Mouse (Mus musculus) frontal cortex, adult 2 months (tissue): Measurements from ENCODE around the gene Cdk11b. TPM values are rescaled to one million over a fixed set of nuclear protein-coding genes. Genes with fewer than 3 reads are reported as not detected.
"Not testable (repeated sequence)": the region's sequence is repeated elsewhere in the genome, so short reads cannot be mapped to it uniquely, and the experiment has no call there.

Source experiments
- DNase-seq, 2 experiments: peaks; one replicate each; pipeline ENCODE4 v3.0.0; 2022; ENCODE audit warnings: low spot score in 1 of 2; ENCODE audit errors: extremely low spot score in 1 of 2
- polyA plus RNA-seq: library from polyadenylated mRNA; depleted of rRNA; stranded (reverse); fragments of >200 nt; gene quantifications from 2 replicates; pipeline ENCODE4 v1.2.3, GENCODE M21; 2012

Gene Cdk11b
- polyA plus RNA-seq, 1 experiment: 65.4 TPM

- DNase-seq: no peak
Observed at GRCm38 (mm10) chr4:155660641-155661040, 36.0 kb downstream of the Cdk11b start.

GRCm38 (mm10) chr4:155666903-155667302 is 42.2 kb downstream of the Cdk11b start:
- no peak for DNase-seq

- DNase-seq: peak; percentile 96 to 98
Observed at GRCm38 (mm10) chr4:155668689-155669597, 44.3 kb downstream of the Cdk11b start, which contains the start of gene Mib2. Mib2 (minus strand) TSS chr4:155669198.

- DNase-seq: no peak
Observed at GRCm38 (mm10) chr4:155669598-155670075, 45.0 kb downstream of the Cdk11b start.

GRCm38 (mm10) chr4:155670236-155670635 is 45.6 kb downstream of the Cdk11b start:
- DNase-seq: not testable (repeated sequence)

GRCm38 (mm10) chr4:155672082-155672481 is 47.4 kb downstream of the Cdk11b start:
- DNase-seq: no peak

GRCm38 (mm10) chr4:155675991-155676390 is 51.3 kb downstream of the Cdk11b start:
- DNase-seq: peak in 1 of 2 experiments; percentile 38

GRCm38 (mm10) chr4:155683670-155684277 is 59.1 kb downstream of the Cdk11b start:
- DNase-seq: not testable (repeated sequence)

- not testable (repeated sequence) for DNase-seq
Observed at GRCm38 (mm10) chr4:155687764-155688163, 63.1 kb downstream of the Cdk11b start.

GRCm38 (mm10) chr4:155690571-155691375 is 66.1 kb downstream of the Cdk11b start:
- DNase-seq: no peak

GRCm38 (mm10) chr4:155692421-155692820 is 67.8 kb downstream of the Cdk11b start:
- DNase-seq: no peak

- DNase-seq: peak in 1 of 2 experiments; percentile 76
Observed at GRCm38 (mm10) chr4:155694111-155694481, 69.4 kb downstream of the Cdk11b start, which contains the start of gene Fndc10. Fndc10 (plus strand) TSS chr4:155694342.

- DNase-seq: peak; percentile 57 to 83
Observed at GRCm38 (mm10) chr4:155694482-155695401, 70.1 kb downstream of the Cdk11b start.

- DNase-seq: no peak
Observed at GRCm38 (mm10) chr4:155695531-155696062, 70.9 kb downstream of the Cdk11b start.

GRCm38 (mm10) chr4:155696261-155697255 is 71.9 kb downstream of the Cdk11b start:
- DNase-seq: peak in 1 of 2 experiments; percentile 32
